In the genomic region with DNA sequence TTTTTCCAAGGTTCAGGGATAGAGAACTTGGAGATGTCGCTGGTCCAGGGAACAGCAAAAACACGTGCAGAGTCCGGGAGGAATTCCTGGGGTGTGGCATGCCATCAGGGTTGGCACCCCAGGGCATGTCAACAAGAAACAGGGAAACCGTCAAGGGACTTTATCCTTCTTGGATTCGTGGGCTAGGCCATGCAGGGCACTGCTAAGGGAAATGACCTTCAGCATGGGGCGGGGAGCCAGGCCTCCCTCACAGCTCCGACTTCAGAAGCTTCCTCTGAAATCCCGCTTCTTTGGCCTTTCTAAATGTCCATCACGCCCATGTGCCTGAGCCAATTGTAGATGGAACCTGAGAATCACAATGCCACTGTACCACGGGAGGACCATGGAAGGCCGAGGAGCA, we compare ENCODE assay signal across 16 mouse cellular contexts.
"Had no signal": no experiment of that assay in that cellular context is flagged by ENCODE, and none has a peak within 500 bp of the region (broad histone marks: within the 10 kb centered on the region; RNA-seq: fewer than 3 reads in every experiment).

No protein-coding gene starts in this region.

- H3K4me3 ChIP-seq: liver, embryonic 13.5 days; midbrain, embryonic 13.5 days; myocyte; neural tube, embryonic 13.5 days had no signal

- H3K9me3 ChIP-seq: liver, embryonic 13.5 days; midbrain, embryonic 13.5 days; neural tube, embryonic 13.5 days had no signal

- H3K27me3 ChIP-seq: liver, embryonic 13.5 days; midbrain, embryonic 13.5 days; neural tube, embryonic 13.5 days had no signal

- ATAC-seq: midbrain, embryonic 13.5 days; midbrain, embryonic 16.5 days had no signal

- H3K9ac ChIP-seq: liver, embryonic 13.5 days; midbrain, embryonic 13.5 days; neural tube, embryonic 13.5 days had no signal

- DNase-seq: kidney, adult 2 months; kidney, postnatal 25 days; layer of hippocampus, postnatal 36 days; liver, embryonic 13.5 days; lung, adult 2 months; lung, postnatal 14 days; lung, postnatal 4 days; thymus, adult 2 months; thymus, postnatal 14 days; thymus, postnatal 4 days had no signal

- H3K4me1 ChIP-seq: liver, embryonic 13.5 days; midbrain, embryonic 13.5 days; neural tube, embryonic 13.5 days had no signal

- H3K4me2 ChIP-seq: liver, embryonic 13.5 days; midbrain, embryonic 13.5 days; neural tube, embryonic 13.5 days had no signal

- H3K27ac ChIP-seq: kidney, postnatal 0 days; liver, embryonic 13.5 days; midbrain, embryonic 13.5 days; neural tube, embryonic 13.5 days; stomach, postnatal 0 days had no signal

- H3K36me3 ChIP-seq: liver, embryonic 13.5 days; midbrain, embryonic 13.5 days; neural tube, embryonic 13.5 days had no signal
